Mouse (Mus musculus) lung, adult 2 months (tissue): ENCODE results near the gene Kynu. TPM values are rescaled to one million over a fixed set of nuclear protein-coding genes. Genes with fewer than 3 reads are reported as not detected.

Experiments used
- DNase-seq: peaks from one replicate; pipeline ENCODE4 v3.0.0; 2022
- H3K4me1 ChIP-seq: fragments of 200-500 bp; 2 replicates; pipeline ENCODE4 v1.6.1; 2011; ENCODE audit warnings: low read length; ENCODE audit not compliant: control insufficient read depth, insufficient read depth
- H3K4me3 ChIP-seq: fragments of 200-500 bp; replicated peaks from 2 replicates; pipeline ENCODE3; 2011; ENCODE audit warnings: low read depth, mild to moderate bottlenecking, control low read depth, low read length; ENCODE audit errors: extremely low read depth
- CTCF ChIP-seq: fragments of 200-500 bp; IDR thresholded peaks from 2 replicates; pipeline ENCODE4 v1.5.1; 2011; ENCODE audit warnings: mild to moderate bottlenecking, low read length, control low read depth; ENCODE audit not compliant: insufficient read depth
- POLR2A ChIP-seq: fragments of 200-500 bp; IDR thresholded peaks from 2 replicates; pipeline ENCODE4 v1.6.1; 2011; ENCODE audit warnings: low read depth, mild to moderate bottlenecking, control low read depth, low read length, borderline replicate concordance; ENCODE audit errors: extremely low read depth
- WGBS: fragments of 180-500 bp; shearing (Covaris S2); methylation state at CpG from one replicate; pipeline ENCODE4 v1.1.7; 2018; 5-methylcytosine and 5-hydroxymethylcytosine counted together
- polyA plus RNA-seq: library from polyadenylated mRNA; depleted of rRNA; stranded (reverse); fragments of >200 nt; gene quantifications from 2 replicates; pipeline ENCODE4 v1.2.3, GENCODE M21; 2012; rRNA removed

Kynu gene
- polyA plus RNA-seq, 1 experiment, result 0.85 TPM

- DNase-seq, result peak; percentile 49
- Histone ChIP-seq H3K4me3 (no peak overlapping the region), H3K4me1 (no peaks in the 10 kb centered on the region)
- TF ChIP-seq POLR2A, result no peak
- TF ChIP-seq CTCF, result peak; percentile 46
- WGBS, result 16% methylated on average over 14 of the region's 14 CpGs
Measured at GRCm38 (mm10) chr2:43722446-43723103, 167.4 kb downstream of the Kynu start.

DNA sequence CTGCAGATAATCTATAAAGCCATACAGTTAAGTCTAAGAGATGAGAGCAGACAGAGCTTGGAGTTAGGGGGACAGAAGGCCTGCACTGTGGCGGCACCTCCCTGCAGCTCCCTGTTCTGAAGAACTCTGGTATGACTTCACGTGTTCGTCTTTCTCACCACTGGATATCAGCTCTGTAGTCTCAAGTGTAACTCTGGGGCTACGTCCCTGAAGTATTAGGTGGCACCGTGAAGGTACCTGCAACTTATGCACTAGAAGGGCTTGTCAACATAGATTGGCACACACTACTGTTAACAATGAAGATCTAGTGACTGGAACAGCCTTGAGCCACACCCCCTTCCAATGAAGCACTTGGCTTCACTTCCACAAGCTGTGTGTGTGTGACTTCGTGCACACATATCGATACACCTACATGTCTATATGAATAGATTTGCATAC lies 168.0 kb downstream of the Kynu start:
- Histone ChIP-seq H3K4me1 (no peaks in the 10 kb centered on the region), H3K4me3 (no peak overlapping the region)
- DNase-seq, result no peak
- WGBS, result 59% methylated on average over 7 of the region's 7 CpGs
- no peak for TF ChIP-seq CTCF
- TF ChIP-seq POLR2A, result no peak

GRCm38 (mm10) chr2:43727181-43727580 lies 172.1 kb downstream of the Kynu start:
- TF ChIP-seq POLR2A, result no peak
- no peak for TF ChIP-seq CTCF
- no peak for DNase-seq
- WGBS, result 44% methylated on average over 5 of the region's 5 CpGs
- Histone ChIP-seq H3K4me3 (no peak overlapping the region), H3K4me1 (no peaks in the 10 kb centered on the region)

GRCm38 (mm10) chr2:43727693-43728092 lies 172.6 kb downstream of the Kynu start:
- WGBS, result 52% methylated on average over 8 of the region's 8 CpGs
- DNase-seq, result no peak

DNA sequence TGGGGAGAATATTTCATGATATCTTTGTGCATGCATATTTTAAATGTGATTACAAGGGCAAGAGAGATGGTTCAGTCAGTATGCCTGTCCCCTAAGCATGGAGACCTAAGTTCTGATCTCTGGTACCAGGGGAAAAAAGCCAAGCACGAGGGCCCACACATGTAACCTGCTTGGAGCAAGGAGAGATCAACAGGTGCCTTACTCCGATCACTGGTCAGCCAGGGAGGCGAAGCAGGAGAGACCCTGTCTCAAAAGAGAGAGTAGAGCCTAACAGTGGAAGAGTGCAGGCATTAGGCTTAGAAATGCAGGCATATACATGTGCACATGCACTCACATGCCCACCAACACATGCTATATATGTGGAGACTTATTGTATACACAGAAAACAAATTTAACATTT lies 173.7 kb downstream of the Kynu start:
- 83% methylated on average over 3 of the region's 3 CpGs for WGBS
- TF ChIP-seq CTCF (no peak), POLR2A (no peak)
- Histone ChIP-seq H3K4me1 (no peaks in the 10 kb centered on the region), H3K4me3 (no peak overlapping the region)
- DNase-seq, result no peak

More at GRCm38 (mm10) chr2:43727693-43728092, 172.6 kb downstream of the Kynu start:
- no peak overlapping the region for H3K4me3 ChIP-seq
- TF ChIP-seq CTCF (no peak), POLR2A (no peak)
- no peaks in the 10 kb centered on the region for H3K4me1 ChIP-seq

Other genes with a start within 250 kb of the Kynu start
- gene Arhgap15, start 193.5 kb downstream of the Kynu start, polyA plus RNA-seq, result 1.00 and 1.8 TPM in 2 replicates